8 mouse cellular contexts compared by ENCODE assay signal in genomic region chr11:24076821-24077730, GRCm38 (mm10). TPM values are rescaled to one million over a fixed set of nuclear protein-coding genes. Genes with fewer than 3 reads are reported as not detected.
DNase-seq lines count a peak whose midpoint lies in the region; ATAC-seq and TF ChIP-seq lines count a peak whose summit lies in the region.

No protein-coding gene starts in this region.

- peak; percentile 32 to 44 for DNase-seq in cerebellum, postnatal 25 days
- peak; percentile 36 for DNase-seq in gastrocnemius, postnatal 10 days
- DNase-seq in thymus, postnatal 25 days = peak; percentile 45

- H3K27me3 ChIP-seq in intestine, postnatal 0 days (replicated peaks; ENCODE audit: control insufficient read depth, insufficient read depth, low read length) = peaks cover 19% of the 10 kb centered on the region
- peaks cover 23% of the 10 kb centered on the region for H3K27me3 ChIP-seq in lung, embryonic 16.5 days (ENCODE audit: control insufficient read depth, insufficient read depth, low read depth, low read length)
- no peaks in the 10 kb centered on the region for H3K27me3 ChIP-seq in neural tube, embryonic 15.5 days (replicated peaks)

- TF ChIP-seq POLR2A in bone marrow, adult 2 months (IDR thresholded peaks at IDR 0.05; ENCODE audit: borderline replicate concordance, control insufficient read depth, low read depth, low read length) = peak; percentile 56; the same call in 1 of the 2 replicates

- no peaks in the 10 kb centered on the region; the same call in 1 of the 2 replicates for H3K4me1 ChIP-seq in bone marrow, adult 2 months (ENCODE audit: control insufficient read depth, insufficient read depth, low read length)
- H3K4me1 ChIP-seq in intestine, postnatal 0 days (replicated peaks; ENCODE audit: control insufficient read depth, insufficient read depth, low read length) = no peaks in the 10 kb centered on the region
- H3K4me1 ChIP-seq in lung, embryonic 16.5 days (replicated peaks; ENCODE audit: control insufficient read depth, insufficient read depth, low read length) = peaks cover 21% of the 10 kb centered on the region
- H3K4me1 ChIP-seq in neural tube, embryonic 15.5 days = peaks cover 32% of the 10 kb centered on the region

- peak overlapping the region; percentile 94 for H3K4me3 ChIP-seq in bone marrow, adult 2 months (replicated peaks; ENCODE audit: control insufficient read depth, low read depth, low read length)
- H3K4me3 ChIP-seq in intestine, postnatal 0 days (ENCODE audit: low read depth, low read length) = peak overlapping the region; percentile 76
- H3K4me3 ChIP-seq in lung, embryonic 16.5 days (ENCODE audit: low read length) = peak overlapping the region; percentile 65
- peak overlapping the region; percentile 70 for H3K4me3 ChIP-seq in neural tube, embryonic 15.5 days (replicated peaks)

- H3K27ac ChIP-seq in bone marrow, adult 2 months (ENCODE audit: control insufficient read depth, insufficient read depth, low read depth, low read length, poor library complexity) = peak overlapping the region; percentile 88
- peak overlapping the region; percentile 87 for H3K27ac ChIP-seq in intestine, postnatal 0 days (ENCODE audit: low read depth, low read length)
- peak overlapping the region; percentile 89 for H3K27ac ChIP-seq in lung, embryonic 16.5 days (ENCODE audit: low read length)
- H3K27ac ChIP-seq in neural tube, embryonic 15.5 days (replicated peaks) = peak overlapping the region; percentile 96

- peak overlapping the region; percentile 100 for H3K4me2 ChIP-seq in intestine, postnatal 0 days (replicated peaks; ENCODE audit: low read depth)
- peak overlapping the region; percentile 97 for H3K4me2 ChIP-seq in lung, embryonic 16.5 days (ENCODE audit: low read depth, low read length)
- H3K4me2 ChIP-seq in neural tube, embryonic 15.5 days = peak overlapping the region; percentile 97

- 0 out of 2 replicates have a peak, but pooled peaks have one; percentile 30 for TF ChIP-seq CTCF in bone marrow, adult 2 months (IDR thresholded peaks at IDR 0.05; ENCODE audit: control insufficient read depth, insufficient read depth, low read length)
- TF ChIP-seq CTCF in intestine, postnatal 0 days (IDR thresholded peaks at IDR 0.05; ENCODE audit: low read depth) = peak; percentile 61

- ATAC-seq in cerebellum, adult (ENCODE audit: insufficient number of reproducible peaks, low FRiP score, low TSS enrichment) = no peak
- peak; percentile 65 for ATAC-seq in intestine, postnatal 0 days
- peak; percentile 67 for ATAC-seq in lung, embryonic 16.5 days (ENCODE audit: low read depth)
- ATAC-seq in neural tube, embryonic 15.5 days (ENCODE audit: low FRiP score) = peak; percentile 32

- no peaks in the 10 kb centered on the region for H3K36me3 ChIP-seq in intestine, postnatal 0 days (ENCODE audit: control insufficient read depth, insufficient read depth)
- H3K36me3 ChIP-seq in lung, embryonic 16.5 days (ENCODE audit: control insufficient read depth, insufficient read depth, low read length) = no peaks in the 10 kb centered on the region
- no peaks in the 10 kb centered on the region for H3K36me3 ChIP-seq in neural tube, embryonic 15.5 days

- H3K9ac ChIP-seq in intestine, postnatal 0 days (ENCODE audit: low read depth, low read length) = peak overlapping the region; percentile 72
- peak overlapping the region; percentile 74 for H3K9ac ChIP-seq in lung, embryonic 16.5 days (ENCODE audit: low read length)
- H3K9ac ChIP-seq in neural tube, embryonic 15.5 days (replicated peaks) = peak overlapping the region; percentile 87

- no peaks in the 10 kb centered on the region for H3K9me3 ChIP-seq in intestine, postnatal 0 days (ENCODE audit: control insufficient read depth)
- no peaks in the 10 kb centered on the region for H3K9me3 ChIP-seq in lung, embryonic 16.5 days (ENCODE audit: control insufficient read depth, low read length)
- no peaks in the 10 kb centered on the region for H3K9me3 ChIP-seq in neural tube, embryonic 15.5 days (replicated peaks)

- WGBS in bone marrow, adult 2 months = under 1% methylated on average over 59 of the region's 59 CpGs
- WGBS in intestine, postnatal 0 days = under 1% methylated on average over 59 of the region's 59 CpGs
- 0% methylated on average over 57 of the region's 59 CpGs for WGBS in lung, embryonic 16.5 days
- under 1% methylated on average over 59 of the region's 59 CpGs for WGBS in neural tube, embryonic 15.5 days

RNA-seq across cellular contexts. Expression of gene Bcl11a, which starts 0.8 kb away (rescaled TPM):
- polyA plus RNA-seq in bone marrow, adult 2 months (2011; ENCODE audit: insufficient read depth, insufficient read length, low replicate concordance, missing spikeins) = 23.1 and 23.5 TPM in 2 replicates
- under 1 TPM; 0.54 to 0.97 TPM for total RNA-seq in gastrocnemius, postnatal 10 days (2021)
- polyA plus RNA-seq in intestine, postnatal 0 days (2015; fragmentation: Nextera tagmentation; extraction: Ambion mirVana) = 5.9 and 6.5 TPM in 2 replicates
- polyA plus RNA-seq in lung, embryonic 16.5 days (2015; fragmentation: Nextera tagmentation; extraction: Ambion mirVana) = 13.0 and 15.3 TPM in 2 replicates
- 85.1 and 102 TPM in 2 replicates for polyA plus RNA-seq in neural tube, embryonic 15.5 days (2015; fragmentation: Nextera tagmentation; extraction: Ambion mirVana)

RNA-seq across cellular contexts. Expression of gene A830031A19Rik, which starts 2.2 kb away (rescaled TPM):
- not detected in 2 replicates for polyA plus RNA-seq in bone marrow, adult 2 months (2011; ENCODE audit: insufficient read depth, insufficient read length, low replicate concordance, missing spikeins)
- not detected for total RNA-seq in gastrocnemius, postnatal 10 days (2021)
- polyA plus RNA-seq in intestine, postnatal 0 days (2015; fragmentation: Nextera tagmentation; extraction: Ambion mirVana) = not detected in 2 replicates
- not detected in 2 replicates for polyA plus RNA-seq in lung, embryonic 16.5 days (2015; fragmentation: Nextera tagmentation; extraction: Ambion mirVana)
- not detected in 2 replicates for polyA plus RNA-seq in neural tube, embryonic 15.5 days (2015; fragmentation: Nextera tagmentation; extraction: Ambion mirVana)
